Mouse (Mus musculus) erythroblast, embryonic 14.5 days (primary cell): Measurements from ENCODE around the gene Eif4ebp2.

Source experiments
- GATA1 ChIP-seq: IDR thresholded peaks from 2 replicates; pipeline ENCODE4 v1.6.1; 2012; ENCODE audit warnings: low read length, inconsistent platforms, mixed read lengths
- TAL1 ChIP-seq: IDR thresholded peaks from 3 replicates; pipeline ENCODE4 v1.6.1; 2012; ENCODE audit warnings: low read length, inconsistent platforms, mixed read lengths

DNA sequence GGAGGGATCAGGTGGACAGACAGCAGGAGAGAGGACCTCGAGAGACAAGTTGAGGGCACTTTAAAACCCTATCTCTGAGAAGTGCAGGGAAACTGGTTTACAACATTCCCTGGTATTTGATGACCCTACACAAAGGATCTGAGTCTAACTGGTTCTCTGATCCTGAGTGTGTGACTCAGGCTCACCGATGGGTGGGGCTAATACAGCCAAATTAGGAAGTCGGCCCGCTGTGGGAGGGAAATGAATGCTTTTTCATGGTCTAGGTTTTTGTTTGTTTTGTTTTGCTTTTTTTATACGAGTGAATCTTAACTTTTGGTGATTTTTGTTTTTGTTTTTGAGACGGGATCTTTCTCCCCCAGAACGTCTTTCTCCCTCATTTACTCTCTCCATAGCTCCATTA is 16.4 kb upstream of the Eif4ebp2 start:
- TF ChIP-seq GATA1 (no peak), TAL1 (no peak)
